Mouse (Mus musculus): Measurements from ENCODE around the gene Rfesd.

The Rfesd gene

DNA sequence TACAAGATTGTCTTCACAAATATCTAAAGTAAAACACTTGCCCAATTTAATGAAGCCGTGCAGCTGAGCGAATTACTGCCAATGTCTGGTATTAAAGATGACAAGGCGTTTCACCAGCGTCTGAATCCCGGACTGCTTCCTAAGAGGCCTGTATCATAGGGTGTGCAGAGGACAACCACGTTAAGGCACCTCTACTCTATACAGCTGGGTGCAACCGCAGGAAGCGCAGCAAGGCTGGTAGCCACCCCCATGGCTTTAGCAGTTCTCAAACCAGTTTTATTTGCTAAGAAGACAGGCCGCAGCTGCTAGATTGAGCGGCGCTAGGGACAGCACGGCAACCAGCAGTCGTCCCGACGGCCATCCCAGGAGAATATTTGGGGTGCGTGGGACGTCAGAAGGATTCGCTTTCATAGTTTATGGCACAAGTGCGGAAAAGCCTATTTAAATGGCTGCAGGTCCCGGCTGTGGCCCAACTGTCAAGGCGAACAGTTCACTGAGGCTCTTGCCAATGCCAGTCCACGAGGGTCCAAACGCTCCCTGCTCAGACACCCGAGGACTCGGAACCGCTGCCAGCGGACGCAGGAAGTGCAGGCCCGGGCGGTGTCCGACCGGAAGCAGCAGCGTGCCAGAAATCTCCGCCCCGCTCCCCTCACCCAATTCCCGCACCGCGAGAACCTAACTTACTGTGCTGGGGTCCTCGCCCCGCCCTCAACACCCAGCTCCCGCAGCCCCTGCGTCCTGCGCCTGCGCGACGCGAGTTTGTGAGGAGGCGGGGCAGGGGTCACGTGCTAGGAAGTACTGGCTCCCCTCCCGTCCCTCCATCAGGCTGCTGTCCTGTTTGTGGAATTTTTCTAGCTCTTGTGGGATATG lies at the start of gene Rfesd:
Gene Rfesd, minus strand, starts transcription at position 746 of the 870 bp plus-strand sequence.
- peak; percentile 86 for DNase-seq (ENCODE audit: extremely low read depth, low read depth)

- DNase-seq (ENCODE audit: extremely low read depth, low read depth), result no peak
Measured at GRCm38 (mm10) chr13:76064363-76064945, 45.9 kb upstream of the Rfesd start.

DNA sequence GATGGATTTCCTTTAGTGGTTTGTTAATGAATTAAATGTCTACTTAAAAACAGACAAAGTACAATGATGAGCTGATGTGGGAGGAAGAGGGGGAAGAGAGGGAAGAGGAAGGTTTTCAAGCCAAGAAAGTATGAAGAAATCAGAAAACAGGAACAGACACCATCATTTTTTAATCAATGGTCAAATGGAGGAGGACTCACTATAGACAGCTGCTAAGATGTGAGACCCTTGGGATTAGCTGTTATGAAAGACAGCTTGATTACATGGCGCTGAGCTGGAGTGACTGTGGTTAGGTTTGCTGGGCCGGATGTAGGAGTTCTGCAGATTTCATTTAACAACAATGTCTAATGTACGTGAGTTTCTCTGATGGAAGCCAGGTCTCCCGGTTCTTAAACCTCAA lies 45.0 kb upstream of the Rfesd start:
- DNase-seq (ENCODE audit: extremely low read depth, low read depth), result no peak

DNA sequence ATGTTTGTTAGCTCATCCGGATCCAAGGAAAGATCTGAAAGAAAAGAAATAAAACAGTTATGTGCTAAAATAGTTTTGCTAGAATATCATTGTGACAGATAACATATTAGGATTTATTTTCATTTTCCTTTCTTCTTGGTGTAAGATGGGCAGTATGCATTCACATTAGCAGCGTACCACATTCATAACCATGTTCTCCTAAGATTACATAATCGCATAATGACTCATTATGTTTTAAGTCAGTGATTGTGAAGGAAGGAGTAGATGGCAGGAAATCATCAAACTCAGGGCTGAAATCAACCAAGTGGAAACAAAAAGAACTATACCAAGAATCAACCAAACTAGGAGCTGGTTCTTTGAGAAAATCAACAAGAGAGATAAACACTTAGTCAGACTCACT lies 44.0 kb upstream of the Rfesd start:
- no peak for DNase-seq (ENCODE audit: extremely low read depth, low read depth)

DNA sequence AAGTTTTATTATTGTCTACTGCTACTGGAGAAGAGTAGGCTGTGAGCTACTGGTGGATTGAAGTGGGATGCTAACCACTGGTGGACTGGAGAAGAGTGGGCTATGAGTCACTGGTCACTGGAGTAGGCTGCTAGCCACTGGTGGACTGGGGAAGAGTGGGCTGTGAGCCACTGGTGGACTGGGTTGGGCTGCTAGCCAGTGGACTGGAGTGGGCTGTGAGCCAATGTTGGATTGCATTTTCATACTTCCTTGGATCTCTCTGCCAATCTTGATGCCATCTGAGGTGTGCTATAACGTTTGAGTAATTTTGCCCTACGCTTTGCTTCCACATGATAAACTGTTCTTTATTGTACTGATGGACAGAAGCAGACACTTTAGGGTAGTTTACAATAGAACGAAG lies 43.6 kb upstream of the Rfesd start:
- no peak for DNase-seq (ENCODE audit: extremely low read depth, low read depth)

DNA sequence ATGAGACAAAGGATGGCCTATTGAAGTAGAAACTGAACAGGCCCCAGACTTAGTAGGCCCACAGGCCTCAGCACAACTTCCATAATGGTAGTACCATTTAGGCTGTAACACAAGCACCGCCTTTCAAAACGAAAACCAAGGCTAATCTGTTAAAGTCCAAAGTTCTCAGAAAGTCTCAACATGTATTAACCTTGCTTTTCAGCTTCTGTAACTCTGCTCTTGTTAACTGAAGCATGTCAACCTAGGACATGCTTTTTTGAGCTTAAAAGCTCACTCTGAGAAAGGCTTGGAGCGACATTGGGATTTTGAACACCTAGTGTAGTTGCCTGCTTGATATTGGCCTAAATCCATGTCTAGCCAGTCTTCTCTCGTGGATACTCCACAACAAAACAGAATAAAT lies 41.1 kb upstream of the Rfesd start:
- no peak for DNase-seq (ENCODE audit: extremely low read depth, low read depth)

DNA sequence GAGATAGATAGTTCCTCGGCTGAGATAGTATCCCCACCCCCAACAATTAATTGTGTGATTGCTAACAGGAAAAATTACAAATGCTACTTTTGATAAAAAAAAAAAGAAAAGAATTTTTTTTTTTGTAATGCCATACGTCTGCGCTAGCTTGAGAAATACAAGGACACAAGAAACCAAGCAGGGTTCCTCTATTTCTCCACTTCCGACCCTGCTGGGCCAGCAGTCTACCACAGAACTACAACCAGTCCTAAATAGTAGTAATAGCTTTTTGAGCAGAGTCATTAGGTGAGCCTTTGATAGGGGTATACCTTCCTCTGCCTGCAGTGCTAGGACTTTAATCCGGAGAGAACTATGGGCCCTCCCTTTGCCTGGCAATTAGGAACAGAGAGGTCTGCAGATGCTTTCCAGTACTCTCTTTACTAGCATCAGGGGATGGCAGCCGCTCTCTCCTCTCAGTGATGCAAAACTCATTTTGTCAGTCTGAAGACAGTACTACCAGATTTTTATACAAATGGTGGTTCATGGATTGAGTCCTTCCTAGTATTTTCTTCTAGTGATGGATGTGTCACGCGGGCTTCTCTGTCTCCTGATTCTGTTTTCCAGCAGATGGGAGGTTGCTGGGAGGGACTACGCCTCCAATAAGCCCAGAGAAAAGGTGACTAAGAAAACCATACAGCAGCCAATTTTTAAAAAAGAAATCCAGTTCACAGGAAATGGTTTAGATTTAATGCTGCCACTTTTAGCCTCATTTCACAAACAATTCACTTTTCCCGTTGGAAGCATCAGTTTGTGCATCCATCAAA lies 38.9 kb upstream of the Rfesd start:
- DNase-seq (ENCODE audit: extremely low read depth, low read depth), result no peak

DNA sequence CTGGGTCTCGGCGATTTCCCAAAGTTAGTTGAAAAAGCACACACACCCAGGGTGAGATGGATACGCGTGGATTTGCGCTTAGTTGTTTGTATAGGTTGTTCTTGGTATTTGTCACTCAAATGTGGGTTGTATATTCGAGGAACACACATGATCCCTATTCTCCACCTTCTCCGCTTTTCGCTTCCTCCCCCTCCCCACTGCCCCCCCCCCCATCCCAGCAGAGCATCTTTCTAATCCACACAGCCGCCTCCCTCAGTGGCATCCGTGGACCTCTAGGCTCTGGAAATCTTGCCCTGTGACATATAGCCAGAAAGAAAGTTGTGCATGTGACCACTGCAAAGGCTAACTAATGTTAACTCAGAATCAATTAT lies 38.4 kb upstream of the Rfesd start, which contains the start of gene Gpr150:
Gene Gpr150, minus strand, starts transcription at position 101 of the 371 bp plus-strand sequence.
- no peak for DNase-seq (ENCODE audit: extremely low read depth, low read depth)

DNA sequence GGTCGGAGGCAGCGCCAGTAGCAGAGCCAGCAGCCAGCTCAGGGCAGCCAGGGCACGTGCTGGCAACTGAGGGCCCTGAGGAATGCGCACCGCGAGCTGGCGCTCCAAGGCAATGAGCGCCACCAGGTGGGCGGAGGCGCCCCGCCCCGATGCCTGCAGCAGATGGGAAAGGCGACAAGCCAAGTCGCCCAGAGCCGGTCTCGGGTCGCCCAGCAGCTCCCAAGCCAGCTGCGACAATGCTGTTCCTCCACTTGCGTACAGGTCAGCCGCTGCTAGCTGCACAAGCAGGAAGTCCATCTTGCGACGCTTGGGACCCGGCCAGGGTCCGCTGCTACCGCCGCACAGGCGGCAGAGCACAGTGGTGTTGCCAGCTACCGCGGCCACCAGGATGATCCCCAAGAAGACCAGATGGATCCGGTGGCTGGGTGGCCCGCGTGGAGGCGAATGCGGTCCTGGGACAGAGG lies 37.8 kb upstream of the Rfesd start:
- no peak for DNase-seq (ENCODE audit: extremely low read depth, low read depth)

GRCm38 (mm10) chr13:76055391-76056232 lies 37.1 kb upstream of the Rfesd start:
- no peak for DNase-seq (ENCODE audit: extremely low read depth, low read depth)

DNA sequence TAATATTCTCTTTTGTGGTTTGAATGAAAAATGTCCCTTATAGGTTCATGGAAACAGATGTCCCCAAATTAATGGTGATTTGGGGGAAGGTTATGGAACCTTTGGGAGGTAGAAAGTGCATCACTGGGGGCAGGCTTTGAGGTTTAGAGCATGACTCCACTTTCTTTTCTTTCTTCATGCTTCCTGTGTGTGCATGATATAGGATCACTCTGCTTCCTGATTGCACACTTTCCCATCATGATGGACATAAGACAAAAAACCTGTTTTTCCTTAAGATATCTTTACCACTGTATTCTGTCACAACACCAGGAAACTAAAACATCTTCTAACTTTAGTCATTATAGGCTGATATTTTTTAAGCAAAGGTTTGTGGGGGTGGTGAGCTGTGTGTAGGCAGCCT lies 26.5 kb upstream of the Rfesd start:
- DNase-seq (ENCODE audit: extremely low read depth, low read depth), result no peak

GRCm38 (mm10) chr13:76042455-76042854 lies 23.9 kb upstream of the Rfesd start:
- no peak for DNase-seq (ENCODE audit: extremely low read depth, low read depth)

GRCm38 (mm10) chr13:76024588-76024987 lies 6.1 kb upstream of the Rfesd start:
- DNase-seq (ENCODE audit: extremely low read depth, low read depth), result no peak

- no peak for DNase-seq (ENCODE audit: extremely low read depth, low read depth)
Measured at GRCm38 (mm10) chr13:76021782-76022181, 3.3 kb upstream of the Rfesd start.

GRCm38 (mm10) chr13:76018844-76019400 lies 403 bp upstream of the Rfesd start:
- no peak for DNase-seq (ENCODE audit: extremely low read depth, low read depth)

- DNase-seq (ENCODE audit: extremely low read depth, low read depth), result peak; percentile 85
Measured at GRCm38 (mm10) chr13:76017465-76017864, 1.1 kb downstream of the Rfesd start.

GRCm38 (mm10) chr13:76014511-76014910 lies 4.0 kb downstream of the Rfesd start:
- peak; percentile 29 for DNase-seq (ENCODE audit: extremely low read depth, low read depth)

DNA sequence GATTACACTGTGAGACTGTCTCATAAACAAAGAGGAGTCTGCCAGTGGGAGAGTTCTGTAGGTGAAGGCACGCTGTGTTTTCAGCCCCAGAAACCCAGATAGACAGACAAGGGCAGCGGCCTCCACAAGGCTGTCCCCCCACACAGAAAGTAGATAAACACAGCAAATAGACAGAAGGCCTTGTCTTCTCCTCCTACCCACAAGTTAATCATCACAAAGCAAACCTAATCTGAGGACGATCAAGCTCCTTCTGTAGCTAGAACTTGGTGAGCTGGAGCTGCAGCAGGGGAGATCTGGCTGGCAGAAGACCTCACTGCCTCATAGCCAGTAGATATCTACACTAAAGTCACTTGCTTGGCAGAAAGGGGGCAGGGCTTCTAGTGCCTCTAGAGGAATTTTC lies 15.2 kb downstream of the Rfesd start:
- DNase-seq (ENCODE audit: extremely low read depth, low read depth), result no peak

DNA sequence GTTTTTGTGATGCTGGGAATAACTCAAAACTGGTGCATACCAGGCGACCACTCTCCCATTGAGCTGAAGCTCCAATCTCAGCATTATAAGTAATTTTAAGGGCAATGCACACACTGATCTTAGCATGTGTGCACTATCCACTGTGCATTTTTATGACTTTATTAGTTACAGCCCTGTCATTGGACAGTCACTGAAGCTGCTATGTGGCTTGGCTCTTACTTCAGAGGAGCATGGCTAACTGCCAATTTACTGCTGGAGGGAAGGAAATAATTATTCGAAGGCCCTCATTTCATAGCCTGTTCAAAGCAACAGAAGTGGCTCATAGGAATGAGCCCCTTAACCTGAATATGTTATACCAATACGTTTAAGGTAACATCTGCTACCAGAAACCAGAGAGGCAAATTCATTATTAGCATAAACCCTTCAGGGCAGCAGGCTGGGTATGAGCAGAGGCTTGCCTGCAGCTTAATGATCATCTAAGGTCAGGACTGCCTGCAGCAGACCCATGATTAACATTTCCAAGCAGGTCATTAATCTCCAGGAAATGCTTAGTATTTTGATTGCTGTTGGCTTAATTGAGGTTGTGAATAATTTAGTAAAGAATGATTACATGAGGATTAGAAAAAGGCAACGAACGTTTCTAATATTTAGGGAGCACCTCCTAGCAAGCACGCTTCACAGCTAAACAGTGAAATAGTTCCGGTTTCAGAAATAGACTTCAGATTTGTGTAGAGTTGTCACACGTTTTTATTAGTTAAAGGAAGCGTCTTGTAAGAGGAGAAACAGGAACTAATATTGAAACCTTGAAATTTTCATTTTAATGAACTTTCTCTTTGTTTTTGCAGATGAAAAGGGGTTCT lies 26.1 kb downstream of the Rfesd start:
- DNase-seq (ENCODE audit: extremely low read depth, low read depth), result no peak

- no peak for DNase-seq (ENCODE audit: extremely low read depth, low read depth)
Measured at GRCm38 (mm10) chr13:75988096-75988495, 30.4 kb downstream of the Rfesd start.
